Mouse (Mus musculus): ENCODE data around the gene Ppef2. TPM values are rescaled to one million over a fixed set of nuclear protein-coding genes. Genes with fewer than 3 reads are reported as not detected.

The Ppef2 gene
- 3.2 TPM for polyA plus RNA-seq (2015; fragmentation: Illumina TruSeq; extraction: RNeasy Lipid Tissue Mini Kit (QIAGEN cat#74804); ENCODE audit: insufficient read depth, low replicate concordance)

DNA sequence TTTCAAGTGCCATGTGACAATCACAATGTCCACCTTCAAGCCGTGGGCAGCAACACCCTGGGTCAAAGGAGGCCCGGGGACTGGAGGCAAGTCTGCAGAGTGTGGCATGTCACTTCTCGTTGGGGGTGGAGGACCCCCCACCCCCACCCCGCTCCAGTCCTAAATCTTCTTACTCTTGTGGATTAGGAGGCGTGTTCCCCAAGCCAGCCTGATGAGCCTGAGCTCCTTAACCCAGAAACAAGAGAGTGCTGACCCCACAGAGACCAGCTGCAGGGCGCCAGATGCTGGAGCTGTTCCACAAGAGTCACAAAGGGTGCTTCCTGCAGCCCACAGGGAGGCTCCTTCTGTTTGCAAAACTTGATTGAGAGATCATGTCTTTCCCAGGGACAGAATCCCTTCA is at the start of gene Ppef2:
TSS of gene Ppef2 (minus strand) at position 61 of the 400 bp plus-strand sequence.

DNA sequence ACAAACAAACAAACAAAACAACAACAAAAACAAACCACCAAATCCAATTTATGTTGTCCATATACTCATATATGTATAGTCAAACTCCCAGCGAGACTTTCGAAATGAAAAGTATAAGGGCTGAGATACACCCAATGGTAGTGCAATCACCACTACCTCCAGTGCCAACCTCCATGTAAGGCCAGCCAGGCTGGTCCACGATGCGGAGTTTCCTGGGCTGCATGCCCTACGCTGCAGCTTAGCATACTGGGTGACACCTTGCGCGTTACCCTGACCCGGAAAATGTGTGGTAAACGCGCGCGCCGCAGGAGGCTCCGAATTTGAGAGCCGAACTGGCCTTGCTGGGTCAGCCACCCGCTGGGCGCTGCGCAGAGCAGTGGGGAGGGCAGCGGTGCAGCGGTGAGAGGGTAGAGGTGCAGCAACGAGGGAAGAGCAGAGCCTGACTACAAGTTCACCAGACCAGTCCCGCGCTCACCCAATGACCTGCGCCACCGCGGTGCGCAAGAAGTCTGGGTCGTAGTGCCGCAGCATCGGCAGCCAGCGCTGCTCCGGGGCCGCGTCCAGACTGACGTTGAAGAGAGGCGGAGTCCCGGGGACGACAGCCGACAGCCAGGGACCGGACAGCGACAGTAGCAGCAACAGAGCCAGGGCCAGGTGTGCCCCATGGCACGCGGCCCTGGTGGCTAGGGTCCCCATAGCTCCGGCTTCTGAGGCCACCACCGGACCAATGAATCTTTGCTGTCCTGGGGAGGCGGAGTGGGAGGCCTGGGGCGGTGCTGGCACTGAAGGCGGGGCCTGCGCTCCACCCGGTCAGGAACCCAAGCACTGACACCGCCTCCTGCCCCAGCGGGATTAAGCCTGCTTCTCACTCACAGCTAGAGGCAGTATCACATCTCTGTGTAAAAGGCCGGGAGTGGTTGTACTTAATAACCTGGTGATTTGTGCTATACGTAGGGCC is 21.6 kb upstream of the Ppef2 start, which contains the start of gene Naaa:
TSS of gene Naaa (minus strand) at position 734 of the 958 bp plus-strand sequence.

DNA sequence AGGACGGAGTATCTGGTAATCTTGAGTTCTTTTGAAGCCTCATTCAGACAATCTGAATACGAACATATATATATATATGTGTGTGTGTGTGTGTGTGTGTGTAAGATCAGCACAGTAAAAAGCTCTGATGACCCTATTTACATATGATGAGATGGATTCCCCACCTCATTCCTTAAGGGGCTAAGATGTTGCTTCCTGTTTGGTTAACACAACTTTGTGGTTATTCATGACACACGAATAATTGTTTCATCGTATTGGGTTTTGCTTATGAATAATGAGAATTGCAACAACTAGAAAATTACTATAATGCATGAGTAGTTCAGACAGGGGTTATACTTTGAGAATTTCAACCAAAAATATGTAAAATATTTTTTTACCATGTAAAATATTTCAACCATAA is 40.8 kb downstream of the Ppef2 start, which contains the start of gene U90926:
TSS of gene U90926 (minus strand) at position 101 of the 400 bp plus-strand sequence.

Other genes with a start within 250 kb of the Ppef2 start
- 1.6 TPM for gene Cdkl2, start 212.4 kb downstream of the Ppef2 start, polyA plus RNA-seq (2015; fragmentation: Illumina TruSeq; extraction: RNeasy Lipid Tissue Mini Kit (QIAGEN cat#74804); ENCODE audit: insufficient read depth, low replicate concordance)
- gene G3bp2, start 172.6 kb downstream of the Ppef2 start, polyA plus RNA-seq (2015; fragmentation: Illumina TruSeq; extraction: RNeasy Lipid Tissue Mini Kit (QIAGEN cat#74804); ENCODE audit: insufficient read depth, low replicate concordance): 130 TPM
- 81.3 TPM for gene Uso1, start 118.3 kb downstream of the Ppef2 start, polyA plus RNA-seq (2015; fragmentation: Illumina TruSeq; extraction: RNeasy Lipid Tissue Mini Kit (QIAGEN cat#74804); ENCODE audit: insufficient read depth, low replicate concordance)
- gene U90926, start 40.9 kb downstream of the Ppef2 start, polyA plus RNA-seq (2015; fragmentation: Illumina TruSeq; extraction: RNeasy Lipid Tissue Mini Kit (QIAGEN cat#74804); ENCODE audit: insufficient read depth, low replicate concordance): not detected
- 99.9 TPM for gene Naaa, start 21.9 kb upstream of the Ppef2 start, polyA plus RNA-seq (2015; fragmentation: Illumina TruSeq; extraction: RNeasy Lipid Tissue Mini Kit (QIAGEN cat#74804); ENCODE audit: insufficient read depth, low replicate concordance)
- 53.9 TPM for gene Sdad1, start 54.2 kb upstream of the Ppef2 start, polyA plus RNA-seq (2015; fragmentation: Illumina TruSeq; extraction: RNeasy Lipid Tissue Mini Kit (QIAGEN cat#74804); ENCODE audit: insufficient read depth, low replicate concordance)
- 50.2 TPM for gene Cxcl9, start 71.8 kb upstream of the Ppef2 start, polyA plus RNA-seq (2015; fragmentation: Illumina TruSeq; extraction: RNeasy Lipid Tissue Mini Kit (QIAGEN cat#74804); ENCODE audit: insufficient read depth, low replicate concordance)
- gene Art3, start 75.5 kb upstream of the Ppef2 start, polyA plus RNA-seq (2015; fragmentation: Illumina TruSeq; extraction: RNeasy Lipid Tissue Mini Kit (QIAGEN cat#74804); ENCODE audit: insufficient read depth, low replicate concordance): 8.3 TPM
- 45.5 TPM for gene Cxcl10, start 92.6 kb upstream of the Ppef2 start, polyA plus RNA-seq (2015; fragmentation: Illumina TruSeq; extraction: RNeasy Lipid Tissue Mini Kit (QIAGEN cat#74804); ENCODE audit: insufficient read depth, low replicate concordance)
- 51.3 TPM for gene Nup54, start 178.9 kb upstream of the Ppef2 start, polyA plus RNA-seq (2015; fragmentation: Illumina TruSeq; extraction: RNeasy Lipid Tissue Mini Kit (QIAGEN cat#74804); ENCODE audit: insufficient read depth, low replicate concordance)